Mouse (Mus musculus) neural tube, embryonic 14.5 days (tissue): ENCODE data around the gene Med23. TPM values are rescaled to one million over a fixed set of nuclear protein-coding genes. Genes with fewer than 3 reads are reported as not detected.

Source experiments
- ATAC-seq: fragments of 200-750 bp; cut with Nextera tagmentation; 2 replicates; pipeline ENCODE4 v1.8.0; 2017; ENCODE audit warnings: low read depth, mild to moderate bottlenecking, moderate TSS enrichment, moderate library complexity
- H3K27ac ChIP-seq: fragments of 300-500 bp; sonication (generic); 2 replicates; pipeline ENCODE4 v1.5.1; 2014; ENCODE audit warnings: low read depth, mild to moderate bottlenecking, control low read depth, low read length, moderate library complexity, mixed read lengths
- H3K27me3 ChIP-seq: fragments of 300-500 bp; sonication (generic); 2 replicates; pipeline ENCODE4 v1.6.1; 2014; ENCODE audit warnings: low read length; ENCODE audit not compliant: control insufficient read depth, insufficient read depth
- H3K36me3 ChIP-seq: fragments of 300-500 bp; sonication (generic); 2 replicates; pipeline ENCODE4 v1.6.1; 2014; ENCODE audit warnings: low read length, mixed read lengths; ENCODE audit not compliant: control insufficient read depth, insufficient read depth
- H3K4me1 ChIP-seq: fragments of 300-500 bp; sonication (generic); 2 replicates; pipeline ENCODE4 v1.6.1; 2014; ENCODE audit warnings: low read length; ENCODE audit not compliant: control insufficient read depth, insufficient read depth
- H3K4me2 ChIP-seq: fragments of 300-500 bp; sonication (generic); 2 replicates; pipeline ENCODE4 v1.6.1; 2014; ENCODE audit warnings: mild to moderate bottlenecking, low read depth, low read length, control low read depth
- H3K4me3 ChIP-seq: fragments of 300-500 bp; sonication (generic); 2 replicates; pipeline ENCODE4 v1.5.1; 2014; ENCODE audit warnings: low read depth, low read length, control low read depth, mixed read lengths
- H3K9ac ChIP-seq: fragments of 300-500 bp; sonication (generic); replicated peaks from 2 replicates; pipeline ENCODE4 v1.6.1; 2014; ENCODE audit warnings: low read depth, mild to moderate bottlenecking, control low read depth, low read length, mixed read lengths
- H3K9me3 ChIP-seq: fragments of 300-500 bp; sonication (generic); 2 replicates; pipeline ENCODE4 v1.6.1; 2016; ENCODE audit warnings: low read length; ENCODE audit not compliant: control insufficient read depth
- WGBS: fragments of 180-500 bp; shearing (Covaris S2); extraction: QIAGEN DNeasy Blood & Tissue Kit; methylation state at CpG from one replicate; pipeline ENCODE4 v1.1.7; 2014; 5-methylcytosine and 5-hydroxymethylcytosine counted together
- polyA plus RNA-seq: library from polyadenylated mRNA; unstranded; fragments of >200 nt; fragmentation: Nextera tagmentation; extraction: Ambion mirVana; gene quantifications from 2 replicates; pipeline ENCODE4 v1.2.1, GENCODE M21; 2014

Gene Med23
- polyA plus RNA-seq, 1 experiment from 2014 or later: 36.8 TPM

- Histone ChIP-seq H3K4me1 (no peaks in the 10 kb centered on the region), H3K9me3 (no peaks in the 10 kb centered on the region), H3K36me3 (peaks cover 68% of the 10 kb centered on the region), H3K4me2 (no peak overlapping the region), H3K27me3 (no peaks in the 10 kb centered on the region), H3K27ac (no peak overlapping the region), H3K9ac (no peak overlapping the region), H3K4me3 (no peak overlapping the region)
- 94% methylated on average over 8 of the region's 8 CpGs for WGBS
- no peak for ATAC-seq
These were observed 41.4 kb downstream of the Med23 start for GRCm38 (mm10) chr10:24911199-24911598.

GRCm38 (mm10) chr10:24912576-24912975 is 42.8 kb downstream of the Med23 start:
- peaks cover 59% of the 10 kb centered on the region for H3K36me3 ChIP-seq
- ATAC-seq: no peak
- H3K9me3 ChIP-seq: no peaks in the 10 kb centered on the region
- no peaks in the 10 kb centered on the region for H3K4me1 ChIP-seq
- H3K4me2 ChIP-seq: no peak overlapping the region
- H3K27ac ChIP-seq: no peak overlapping the region
- H3K4me3 ChIP-seq: no peak overlapping the region
- no peak overlapping the region for H3K9ac ChIP-seq
- 96% methylated on average over 14 of the region's 14 CpGs for WGBS
- no peaks in the 10 kb centered on the region for H3K27me3 ChIP-seq

GRCm38 (mm10) chr10:24915486-24915885 is 45.7 kb downstream of the Med23 start:
- Histone ChIP-seq H3K36me3 (peaks cover 31% of the 10 kb centered on the region), H3K27ac (no peak overlapping the region), H3K9me3 (no peaks in the 10 kb centered on the region), H3K4me1 (no peaks in the 10 kb centered on the region), H3K4me3 (no peak overlapping the region), H3K9ac (no peak overlapping the region), H3K27me3 (no peaks in the 10 kb centered on the region), H3K4me2 (no peak overlapping the region)
- 89% methylated on average over 6 of the region's 6 CpGs for WGBS
- no peak for ATAC-seq

GRCm38 (mm10) chr10:24922977-24923376 is 53.2 kb downstream of the Med23 start:
- Histone ChIP-seq H3K4me2 (no peak overlapping the region), H3K27me3 (no peaks in the 10 kb centered on the region)
- WGBS: 89% methylated on average over 4 of the region's 4 CpGs

GRCm38 (mm10) chr10:24924296-24924695 is 54.5 kb downstream of the Med23 start:
- Histone ChIP-seq H3K36me3 (no peaks in the 10 kb centered on the region), H3K4me3 (no peak overlapping the region), H3K9me3 (no peaks in the 10 kb centered on the region), H3K9ac (no peak overlapping the region), H3K27ac (no peak overlapping the region), H3K4me2 (no peak overlapping the region), H3K27me3 (no peaks in the 10 kb centered on the region), H3K4me1 (peaks cover 5% of the 10 kb centered on the region; the same call in 1 of the 2 replicates)
- no peak for ATAC-seq
- 80% methylated on average over 3 of the region's 3 CpGs for WGBS

More at GRCm38 (mm10) chr10:24922977-24923376, 53.2 kb downstream of the Med23 start:
- Histone ChIP-seq H3K4me1 (peaks cover 5% of the 10 kb centered on the region; the same call in 1 of the 2 replicates), H3K9ac (no peak overlapping the region), H3K36me3 (no peaks in the 10 kb centered on the region), H3K27ac (no peak overlapping the region), H3K9me3 (no peaks in the 10 kb centered on the region), H3K4me3 (no peak overlapping the region)
- ATAC-seq: no peak

- no peak overlapping the region for H3K9ac ChIP-seq
- peaks cover 5% of the 10 kb centered on the region; the same call in 1 of the 2 replicates for H3K4me1 ChIP-seq
- no peak overlapping the region; the same call in 1 of the 2 replicates for H3K4me2 ChIP-seq
- peak; percentile 91 for ATAC-seq
- H3K36me3 ChIP-seq: no peaks in the 10 kb centered on the region
- H3K27ac ChIP-seq: no peak overlapping the region
- no peaks in the 10 kb centered on the region for H3K27me3 ChIP-seq
- WGBS: 11% methylated on average over 10 of the region's 10 CpGs
- H3K9me3 ChIP-seq: no peaks in the 10 kb centered on the region
- no peak overlapping the region for H3K4me3 ChIP-seq
These were observed 56.6 kb downstream of the Med23 start for GRCm38 (mm10) chr10:24926380-24926779.

GRCm38 (mm10) chr10:24926962-24927720 is 57.4 kb downstream of the Med23 start, which contains the start of gene Arg1:
Gene Arg1, minus strand, starts transcription at chr10:24927484.
- ATAC-seq: peak; percentile 66; the same call in 1 of the 2 replicates
- WGBS: 37% methylated on average over 14 of the region's 14 CpGs
- no peak within 1 kb of the TSS for H3K27ac ChIP-seq

GRCm38 (mm10) chr10:24928072-24928471 is 58.3 kb downstream of the Med23 start:
- Histone ChIP-seq H3K9me3 (no peaks in the 10 kb centered on the region), H3K4me3 (no peak overlapping the region), H3K27me3 (no peaks in the 10 kb centered on the region), H3K27ac (no peak overlapping the region), H3K36me3 (no peaks in the 10 kb centered on the region), H3K4me1 (peaks cover 5% of the 10 kb centered on the region; the same call in 1 of the 2 replicates), H3K4me2 (no peak overlapping the region), H3K9ac (no peak overlapping the region)
- 15% methylated on average over 12 of the region's 12 CpGs for WGBS
- no peak for ATAC-seq

More at GRCm38 (mm10) chr10:24926962-24927720, 57.4 kb downstream of the Med23 start, which contains the start of gene Arg1:
- Histone ChIP-seq H3K36me3 (no peaks in the 10 kb centered on the region), H3K4me3 (no peak within 1 kb of the TSS), H3K4me1 (peaks cover 5% of the 10 kb centered on the region; the same call in 1 of the 2 replicates), H3K27me3 (no peaks in the 10 kb centered on the region), H3K9ac (no peak within 1 kb of the TSS), H3K4me2 (peak within 1 kb of the TSS; percentile 2; the same call in 1 of the 2 replicates), H3K9me3 (no peaks in the 10 kb centered on the region)

GRCm38 (mm10) chr10:24930143-24930542 is 60.4 kb downstream of the Med23 start:
- ATAC-seq: no peak
- WGBS: 79% methylated on average over 6 of the region's 6 CpGs

More at GRCm38 (mm10) chr10:24930143-24930542, 60.4 kb downstream of the Med23 start:
- no peak overlapping the region for H3K27ac ChIP-seq
- no peaks in the 10 kb centered on the region for H3K9me3 ChIP-seq
- H3K4me2 ChIP-seq: no peak overlapping the region
- no peaks in the 10 kb centered on the region for H3K27me3 ChIP-seq
- H3K36me3 ChIP-seq: no peaks in the 10 kb centered on the region
- H3K4me1 ChIP-seq: peaks cover 5% of the 10 kb centered on the region; the same call in 1 of the 2 replicates
- H3K4me3 ChIP-seq: no peak overlapping the region
- no peak overlapping the region for H3K9ac ChIP-seq
